Mouse (Mus musculus): ENCODE measurements around the gene Coro1b. TPM values are rescaled to one million over a fixed set of nuclear protein-coding genes. Genes with fewer than 3 reads are reported as not detected.
"Not testable (repeated sequence)": the region's sequence is repeated elsewhere in the genome, so short reads cannot be mapped to it uniquely, and the experiment has no call there.

Gene Coro1b
- total RNA-seq, 1 experiment = 73.8 TPM

DNA sequence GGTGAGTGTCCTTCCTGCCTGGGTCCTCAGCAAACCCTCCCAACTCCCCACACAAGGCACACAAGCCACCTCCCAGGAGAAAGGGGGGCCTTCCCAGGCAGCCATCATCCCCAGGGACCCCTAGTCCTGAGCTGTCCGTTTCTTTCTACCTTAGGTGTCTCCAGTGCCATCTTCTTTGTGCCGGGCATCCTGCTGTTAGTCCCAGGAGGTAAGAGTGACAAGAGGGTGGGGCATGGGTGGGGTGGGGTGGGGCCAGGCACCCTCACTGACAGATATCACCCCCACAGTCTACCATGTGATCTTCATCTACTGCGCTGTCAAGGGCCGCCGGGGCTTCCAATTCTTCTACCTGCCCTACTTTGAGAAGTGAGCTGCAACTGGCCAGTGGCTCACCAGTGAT lies 17.3 kb upstream of the Coro1b start:
- Histone ChIP-seq H3K9ac (ENCODE audit: insufficient read depth, low read depth, low read length, poor library complexity, severe bottlenecking) (no peak overlapping the region), H3K9me3 (ENCODE audit: control insufficient read depth, insufficient read depth, low read depth, low read length) (no peaks in the 10 kb centered on the region), H3K4me3 (ENCODE audit: insufficient read depth in 1 of 2, low read depth in 1 of 2, low read length in 2 of 2, poor library complexity in 1 of 2, severe bottlenecking in 1 of 2) (no peak overlapping the region), H3K27ac (ENCODE audit: insufficient read depth, low read depth, low read length, poor library complexity, severe bottlenecking) (no peak overlapping the region), H3K36me3 (ENCODE audit: control insufficient read depth, insufficient read depth, low read length, poor library complexity, severe bottlenecking) (peaks cover 25% of the 10 kb centered on the region; the same call in 1 of the 2 replicates), H3K4me1 (ENCODE audit: control insufficient read depth in 2 of 2, insufficient read depth in 2 of 2, low read length in 2 of 2, poor library complexity in 1 of 2) (peaks cover 0 to 9% of the 10 kb centered on the region in 2 experiments; a peak in 2 of 4 replicates)
- no peak for TF ChIP-seq ZC3H11A (IDR thresholded peaks at IDR 0.05; ENCODE audit: borderline replicate concordance, low read depth, low read length)
- no peak for TF ChIP-seq ZNF384 (IDR thresholded peaks at IDR 0.05; ENCODE audit: low read depth, low read length)
- TF ChIP-seq MAFK (IDR thresholded peaks at IDR 0.05; ENCODE audit: insufficient read depth, low read depth, low read length) = no peak
- TF ChIP-seq CHD2 (IDR thresholded peaks at IDR 0.05; ENCODE audit: low read depth, low read length) = no peak
- TF ChIP-seq HCFC1 (IDR thresholded peaks at IDR 0.05; ENCODE audit: borderline replicate concordance, insufficient read depth, low read length) = no peak
- in situ Hi-C loops (cut with MboI; ENCODE audit: low sequenced_read_pairs in 2 of 2, unreplicated experiment in 2 of 2) = no loop called here
- DNase-seq (ENCODE audit: low read depth, low spot score) = no peak

DNA sequence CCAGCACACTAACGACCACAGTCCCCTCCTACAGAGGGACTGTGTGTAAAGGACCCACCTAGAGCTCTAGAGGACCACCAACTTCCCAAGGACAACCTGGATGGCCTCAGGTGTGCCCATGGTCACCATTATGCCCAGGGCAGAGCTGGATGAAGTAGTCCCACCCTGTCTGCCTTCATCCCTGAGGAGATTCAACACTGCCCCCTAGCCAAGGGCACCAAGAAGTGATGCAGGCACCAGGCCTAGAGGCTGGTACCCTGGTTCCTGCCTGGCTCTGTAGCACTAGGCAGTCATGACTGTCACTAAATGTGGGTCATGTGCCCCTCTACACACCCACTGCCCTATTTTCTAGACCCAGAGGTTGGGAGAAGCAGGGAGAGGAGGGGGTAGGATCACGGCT lies 16.7 kb upstream of the Coro1b start:
- DNase-seq (ENCODE audit: low read depth, low spot score) = no peak
- Histone ChIP-seq H3K9me3 (ENCODE audit: control insufficient read depth, insufficient read depth, low read depth, low read length) (no peaks in the 10 kb centered on the region), H3K36me3 (ENCODE audit: control insufficient read depth, insufficient read depth, low read length, poor library complexity, severe bottlenecking) (peaks cover 25% of the 10 kb centered on the region; the same call in 1 of the 2 replicates), H3K9ac (ENCODE audit: insufficient read depth, low read depth, low read length, poor library complexity, severe bottlenecking) (no peak overlapping the region), H3K4me1 (ENCODE audit: control insufficient read depth in 2 of 2, insufficient read depth in 2 of 2, low read length in 2 of 2, poor library complexity in 1 of 2) (peaks cover 0 to 12% of the 10 kb centered on the region in 2 experiments; a peak in 2 of 4 replicates), H3K27ac (ENCODE audit: insufficient read depth, low read depth, low read length, poor library complexity, severe bottlenecking) (no peak overlapping the region), H3K4me3 (ENCODE audit: insufficient read depth in 1 of 2, low read depth in 1 of 2, low read length in 2 of 2, poor library complexity in 1 of 2, severe bottlenecking in 1 of 2) (no peak overlapping the region)
- in situ Hi-C loops (cut with MboI; ENCODE audit: low sequenced_read_pairs in 2 of 2, unreplicated experiment in 2 of 2) = no loop called here
- no peak for TF ChIP-seq HCFC1 (IDR thresholded peaks at IDR 0.05; ENCODE audit: borderline replicate concordance, insufficient read depth, low read length)
- no peak for TF ChIP-seq CHD2 (IDR thresholded peaks at IDR 0.05; ENCODE audit: low read depth, low read length)
- no peak for TF ChIP-seq ZNF384 (IDR thresholded peaks at IDR 0.05; ENCODE audit: low read depth, low read length)
- TF ChIP-seq MAFK (IDR thresholded peaks at IDR 0.05; ENCODE audit: insufficient read depth, low read depth, low read length) = no peak
- no peak for TF ChIP-seq ZC3H11A (IDR thresholded peaks at IDR 0.05; ENCODE audit: borderline replicate concordance, low read depth, low read length)

DNA sequence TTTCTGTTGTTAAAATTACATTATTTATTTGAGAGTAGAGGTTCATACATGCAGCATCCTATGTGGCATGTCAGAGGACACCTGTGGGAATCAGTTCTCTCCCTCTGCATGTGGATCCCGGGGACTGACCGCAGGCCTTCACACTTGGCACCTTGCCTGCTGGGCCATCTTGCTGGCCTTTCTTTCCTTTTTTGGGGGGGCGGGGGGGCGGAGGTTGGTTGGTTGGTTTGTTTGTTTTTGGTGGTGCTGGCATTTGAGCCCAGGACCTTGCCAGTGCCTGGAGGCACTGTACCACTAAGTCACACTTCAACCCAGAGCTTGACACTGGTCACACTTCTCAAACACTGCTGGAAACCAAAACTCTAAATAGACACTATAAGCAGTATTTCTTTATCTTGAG lies 14.1 kb upstream of the Coro1b start:
- TF ChIP-seq HCFC1 (IDR thresholded peaks at IDR 0.05; ENCODE audit: borderline replicate concordance, insufficient read depth, low read length) (no peak), ZNF384 (IDR thresholded peaks at IDR 0.05; ENCODE audit: low read depth, low read length) (no peak), ZC3H11A (IDR thresholded peaks at IDR 0.05; ENCODE audit: borderline replicate concordance, low read depth, low read length) (no peak), CHD2 (IDR thresholded peaks at IDR 0.05; ENCODE audit: low read depth, low read length) (no peak), MAFK (IDR thresholded peaks at IDR 0.05; ENCODE audit: insufficient read depth, low read depth, low read length) (no peak)
- Histone ChIP-seq H3K27ac (ENCODE audit: insufficient read depth, low read depth, low read length, poor library complexity, severe bottlenecking) (no peak overlapping the region), H3K36me3 (ENCODE audit: control insufficient read depth, insufficient read depth, low read length, poor library complexity, severe bottlenecking) (peaks cover 16% of the 10 kb centered on the region; the same call in 1 of the 2 replicates), H3K9me3 (ENCODE audit: control insufficient read depth, insufficient read depth, low read depth, low read length) (no peaks in the 10 kb centered on the region), H3K4me3 (ENCODE audit: insufficient read depth in 1 of 2, low read depth in 1 of 2, low read length in 2 of 2, poor library complexity in 1 of 2, severe bottlenecking in 1 of 2) (no peak overlapping the region), H3K4me1 (ENCODE audit: control insufficient read depth in 2 of 2, insufficient read depth in 2 of 2, low read length in 2 of 2, poor library complexity in 1 of 2) (peaks cover 4 to 13% of the 10 kb centered on the region in 2 experiments; a peak in 3 of 4 replicates), H3K9ac (ENCODE audit: insufficient read depth, low read depth, low read length, poor library complexity, severe bottlenecking) (no peak overlapping the region)
- no peak for DNase-seq (ENCODE audit: low read depth, low spot score)
- in situ Hi-C loops (cut with MboI; ENCODE audit: low sequenced_read_pairs in 2 of 2, unreplicated experiment in 2 of 2) = no loop called here

DNA sequence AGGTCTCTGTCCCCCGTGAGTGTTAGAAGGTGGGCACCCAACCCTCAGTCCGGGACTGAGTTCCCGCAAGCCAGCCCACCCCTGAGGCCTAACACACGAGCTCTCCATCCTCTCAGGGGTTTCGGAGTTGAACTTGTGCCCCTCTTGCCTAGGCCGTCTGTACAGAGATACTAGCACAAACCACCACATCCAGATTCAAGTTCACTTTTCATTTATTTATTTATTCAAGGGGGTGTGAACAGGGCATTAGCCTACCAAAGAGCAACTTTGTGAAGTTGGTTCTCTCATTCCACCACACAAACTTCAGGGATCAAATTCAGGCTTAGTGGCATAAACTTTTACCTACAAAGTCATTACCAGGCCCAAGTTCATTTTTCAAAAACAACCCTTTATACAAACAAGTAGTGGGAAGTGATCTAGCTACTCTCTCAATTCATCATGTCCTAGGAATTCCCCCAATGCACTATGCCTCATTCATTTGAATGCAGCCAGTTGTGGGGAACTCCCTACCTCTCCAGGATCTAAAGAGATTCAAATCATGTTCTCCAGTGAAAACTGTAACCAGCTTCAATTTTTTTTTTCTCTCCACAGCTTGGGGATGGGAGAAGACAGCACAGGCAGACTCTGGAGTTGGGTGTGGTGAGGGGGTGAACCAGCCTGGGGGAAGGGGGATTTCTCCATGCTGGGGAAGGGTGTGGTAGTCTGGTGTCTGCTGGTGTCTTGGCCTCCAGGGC lies 13.0 kb upstream of the Coro1b start:
- H3K9me3 ChIP-seq (ENCODE audit: control insufficient read depth, insufficient read depth, low read depth, low read length); H3K4me3 ChIP-seq (ENCODE audit: insufficient read depth in 1 of 2, low read depth in 1 of 2, low read length in 2 of 2, poor library complexity in 1 of 2, severe bottlenecking in 1 of 2); H3K9ac ChIP-seq (ENCODE audit: insufficient read depth, low read depth, low read length, poor library complexity, severe bottlenecking); DNase-seq (ENCODE audit: low read depth, low spot score); in situ Hi-C loops (cut with MboI; ENCODE audit: low sequenced_read_pairs in 2 of 2, unreplicated experiment in 2 of 2): not testable (repeated sequence)
- Histone ChIP-seq H3K36me3 (ENCODE audit: control insufficient read depth, insufficient read depth, low read length, poor library complexity, severe bottlenecking) (peaks cover 15% of the 10 kb centered on the region; the same call in 1 of the 2 replicates), H3K4me1 (ENCODE audit: control insufficient read depth in 2 of 2, insufficient read depth in 2 of 2, low read length in 2 of 2, poor library complexity in 1 of 2) (peaks cover 4 to 13% of the 10 kb centered on the region in 2 experiments; a peak in 3 of 4 replicates), H3K27ac (ENCODE audit: insufficient read depth, low read depth, low read length, poor library complexity, severe bottlenecking) (peak overlapping the region; percentile 88)

DNA sequence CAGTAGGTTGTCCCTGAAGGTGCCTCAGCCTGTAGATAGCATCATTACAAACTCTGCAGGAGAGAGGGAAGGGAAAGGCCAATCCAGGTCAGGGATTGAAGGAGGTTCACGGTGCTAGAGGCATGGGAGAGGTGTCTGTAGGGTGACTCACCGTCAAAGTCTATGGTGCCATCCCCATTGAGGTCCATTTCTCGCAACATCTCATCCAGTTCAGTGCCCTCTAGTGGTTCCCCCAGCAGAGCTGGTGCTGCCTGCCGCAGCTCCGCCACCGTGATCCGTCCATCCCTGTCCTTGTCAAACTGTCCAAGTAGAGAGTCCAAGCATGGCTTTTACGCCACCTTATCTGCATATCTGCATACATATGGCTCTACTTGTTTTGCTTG lies 12.5 kb upstream of the Coro1b start:
- DNase-seq (ENCODE audit: low read depth, low spot score) = peak; percentile 36
- H3K4me1 ChIP-seq (ENCODE audit: control insufficient read depth in 2 of 2, insufficient read depth in 2 of 2, low read length in 2 of 2, poor library complexity in 1 of 2) = peaks cover 4 to 13% of the 10 kb centered on the region in 2 experiments; a peak in 3 of 4 replicates
- H3K36me3 ChIP-seq (ENCODE audit: control insufficient read depth, insufficient read depth, low read length, poor library complexity, severe bottlenecking) = peaks cover 15% of the 10 kb centered on the region; the same call in 1 of the 2 replicates
- H3K4me3 ChIP-seq (ENCODE audit: insufficient read depth in 1 of 2, low read depth in 1 of 2, low read length in 2 of 2, poor library complexity in 1 of 2, severe bottlenecking in 1 of 2); H3K9me3 ChIP-seq (ENCODE audit: control insufficient read depth, insufficient read depth, low read depth, low read length); in situ Hi-C loops (cut with MboI; ENCODE audit: low sequenced_read_pairs in 2 of 2, unreplicated experiment in 2 of 2); H3K9ac ChIP-seq (ENCODE audit: insufficient read depth, low read depth, low read length, poor library complexity, severe bottlenecking): not testable (repeated sequence)
- peak overlapping the region; percentile 9 for H3K27ac ChIP-seq (ENCODE audit: insufficient read depth, low read depth, low read length, poor library complexity, severe bottlenecking)
